Mouse (Mus musculus) granulocyte monocyte progenitor cell, adult 5-6 weeks (primary cell): ENCODE results near the gene Nek3. TPM values are rescaled to one million over a fixed set of nuclear protein-coding genes. Genes with fewer than 3 reads are reported as not detected.
"Not testable (repeated sequence)": the region's sequence is repeated elsewhere in the genome, so short reads cannot be mapped to it uniquely, and the experiment has no call there.

Source experiments
- ATAC-seq: replicated peaks from 2 replicates; pipeline ENCODE4 v1.8.0; 2016; ENCODE audit warnings: mild to moderate bottlenecking, moderate TSS enrichment, inconsistent platforms; ENCODE audit not compliant: poor library complexity, severe bottlenecking
- total RNA-seq, 2 experiments: library from RNA; stranded (forward) in 1 of 2; stranded (reverse) in 1 of 2; fragments of 200-712, 200-1000 nt in 1 of 2; fragments of >200 nt in 1 of 2; fragmentation: Nextera tagmentation in 1 of 2; gene quantifications; 2 replicates each; pipeline ENCODE4 v1.2.3; 2014 to 2017

The Nek3 gene
- total RNA-seq, 2 experiments from 2014 or later = 1.1 to 7.2 TPM

DNA sequence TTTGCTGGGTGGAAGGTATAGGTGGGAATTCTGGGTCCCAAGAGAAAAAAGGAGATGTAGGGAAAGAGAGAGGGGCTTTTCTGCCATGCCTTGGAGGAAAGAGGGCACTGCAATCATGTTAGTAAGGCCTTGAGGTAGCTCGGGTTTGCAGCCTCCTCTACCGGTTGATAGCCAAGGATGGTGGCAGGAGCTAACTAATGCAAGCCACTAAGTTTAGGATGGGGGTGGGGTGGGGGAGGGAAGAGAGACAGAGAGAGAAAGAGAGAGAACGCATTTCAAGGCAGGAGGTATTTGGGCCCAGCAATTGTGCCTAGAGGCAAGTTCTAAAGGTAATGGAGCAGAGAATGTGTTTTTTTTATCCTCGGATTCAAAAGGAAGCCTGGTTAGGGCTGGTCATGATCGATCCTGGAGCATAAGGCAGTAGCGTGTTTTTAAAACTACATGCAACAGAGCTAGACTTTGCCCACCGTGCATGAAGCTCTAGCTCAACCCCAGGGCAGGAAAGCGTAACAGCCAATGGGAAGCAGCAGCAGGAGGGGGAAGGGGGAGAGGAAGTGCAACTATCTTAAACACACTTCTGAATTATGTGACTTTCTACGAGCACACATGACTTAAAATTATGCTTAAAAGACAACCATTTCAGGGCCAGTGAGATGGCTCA lies 18.4 kb downstream of the Nek3 start:
- peak; percentile 73 for ATAC-seq

DNA sequence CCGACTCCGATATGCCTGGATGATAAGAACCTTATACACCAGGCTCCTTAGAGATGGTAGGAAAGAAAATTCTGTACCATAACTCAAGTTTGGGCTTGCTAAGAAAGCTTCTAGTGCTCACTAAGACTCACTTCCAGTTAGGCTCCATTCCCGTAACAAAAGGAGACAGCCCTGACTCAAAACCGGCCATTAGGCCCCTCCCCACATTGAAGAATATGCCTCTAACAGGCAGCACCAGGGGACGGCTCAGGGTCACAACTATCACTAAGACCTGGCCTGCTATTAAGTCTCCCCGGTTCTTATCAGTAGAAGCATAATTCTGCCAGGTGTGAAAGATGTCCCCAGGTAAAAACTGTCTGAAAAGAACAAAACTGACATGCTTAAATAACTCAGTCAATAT lies 20.4 kb downstream of the Nek3 start:
- ATAC-seq = no peak

DNA sequence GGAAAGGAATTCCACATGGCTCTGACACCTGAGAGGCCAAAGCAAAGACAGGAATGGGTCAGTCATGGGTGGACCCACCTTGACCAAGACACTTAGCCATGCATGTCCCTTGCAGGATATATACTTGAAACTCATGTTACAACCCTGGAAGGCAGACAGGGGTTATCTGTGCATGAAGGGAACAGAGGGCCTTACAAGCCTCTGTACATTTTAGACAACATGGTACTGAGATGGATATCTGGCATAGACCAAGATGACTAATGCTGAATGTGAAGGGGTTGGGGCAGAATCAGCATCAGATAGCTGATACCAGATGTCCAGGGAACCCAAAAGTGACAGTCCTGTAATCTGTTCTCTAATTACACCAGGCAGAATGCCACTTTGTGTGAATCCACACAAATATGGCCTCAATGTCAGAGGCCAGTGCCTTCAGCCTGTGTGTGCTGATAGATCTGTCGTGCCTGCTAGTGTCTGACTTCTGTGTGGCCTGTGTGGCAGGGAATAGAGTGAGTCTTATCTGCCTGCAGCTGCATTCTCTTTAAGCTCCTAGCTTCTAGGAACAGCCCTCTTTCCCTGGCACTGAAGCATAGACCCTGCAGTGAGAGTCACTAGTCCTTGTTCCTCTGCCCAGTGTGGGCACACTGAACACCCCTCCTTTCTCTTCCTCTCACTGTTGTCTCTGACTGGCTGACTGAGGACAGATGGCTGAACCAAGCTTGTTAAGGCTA lies 22.3 kb downstream of the Nek3 start:
- no peak for ATAC-seq

DNA sequence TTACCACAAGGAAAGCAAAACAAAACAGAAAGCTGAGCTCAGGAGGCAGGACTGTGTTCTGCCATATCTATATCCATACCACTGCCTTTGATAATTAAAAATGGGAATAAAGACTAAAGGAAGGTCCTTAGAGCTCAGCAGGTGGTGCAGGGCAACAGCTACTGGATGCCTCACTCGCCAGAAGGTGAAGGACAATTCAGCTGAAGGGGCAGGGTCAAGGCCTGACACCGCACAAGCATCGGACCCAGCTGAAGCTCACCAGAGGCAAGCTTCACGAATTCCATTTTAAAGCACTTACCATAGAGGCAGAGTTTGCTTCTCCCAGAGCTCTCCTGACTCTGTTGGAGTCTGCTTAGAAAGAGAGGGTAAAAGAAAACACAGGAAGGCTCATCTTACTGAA lies 23.6 kb downstream of the Nek3 start:
- no peak for ATAC-seq

DNA sequence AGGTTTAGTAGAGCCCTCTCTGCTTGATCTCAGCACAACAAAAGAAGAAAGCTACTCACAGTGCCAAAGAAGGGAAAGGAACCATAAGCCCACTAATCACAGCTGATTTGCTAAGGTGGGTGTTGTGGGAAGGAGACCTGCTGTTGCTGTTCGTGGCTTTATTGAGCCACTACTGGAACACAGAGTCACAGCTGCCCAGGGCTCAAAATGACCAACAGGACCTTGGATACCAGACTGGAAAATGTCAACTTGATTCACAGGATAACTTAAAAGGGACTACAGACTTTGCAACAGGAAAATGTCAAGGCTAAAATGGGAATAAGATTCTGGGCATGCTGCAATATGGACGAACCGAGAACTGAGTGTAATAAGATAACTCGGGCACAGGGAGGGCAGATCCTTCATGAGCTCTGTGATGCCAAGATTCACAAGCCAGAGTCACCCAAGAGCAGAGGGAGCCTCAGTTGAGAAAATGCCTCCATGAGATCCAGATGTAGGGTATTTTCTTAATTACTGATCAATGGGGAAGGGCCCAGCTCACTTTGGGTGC lies 24.3 kb downstream of the Nek3 start:
- no peak for ATAC-seq

DNA sequence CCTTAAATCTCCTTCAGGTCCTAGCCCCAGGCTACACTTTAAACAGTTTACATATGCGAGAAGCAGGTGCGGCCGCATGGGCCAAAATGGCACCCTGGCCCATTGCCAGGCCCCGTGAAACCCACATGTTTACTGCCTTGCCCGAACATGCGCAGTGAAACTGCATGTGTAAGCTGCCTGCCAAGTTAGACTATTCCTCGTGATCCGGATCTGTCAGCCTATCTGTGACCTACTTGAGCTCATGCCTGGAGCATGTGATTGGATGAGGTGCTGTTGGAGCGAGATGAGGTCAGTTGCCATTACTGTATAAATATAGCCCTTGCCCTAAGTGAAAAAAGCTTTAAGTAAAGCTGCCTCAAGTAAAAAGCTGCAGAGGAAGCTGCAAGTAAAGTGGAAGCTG lies 29.8 kb downstream of the Nek3 start:
- not testable (repeated sequence) for ATAC-seq

DNA sequence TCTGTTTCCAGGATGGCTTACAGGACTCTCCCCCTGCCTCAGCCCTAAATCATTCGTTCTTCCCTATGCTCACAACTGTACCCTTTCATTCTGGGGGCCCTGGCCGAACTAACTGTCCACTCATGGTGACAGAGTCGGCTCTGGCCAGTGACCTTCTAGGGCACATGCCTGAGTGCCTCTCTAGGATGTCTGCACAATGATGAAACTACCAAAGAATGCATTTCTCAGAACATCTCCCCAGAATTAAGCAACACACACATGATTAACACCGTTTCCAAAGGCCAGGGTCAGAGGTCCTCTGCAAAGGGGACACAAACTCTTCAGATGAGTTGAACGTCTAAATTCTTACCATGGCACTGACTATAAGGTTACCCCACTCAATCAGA lies 31.5 kb downstream of the Nek3 start:
- no peak for ATAC-seq

DNA sequence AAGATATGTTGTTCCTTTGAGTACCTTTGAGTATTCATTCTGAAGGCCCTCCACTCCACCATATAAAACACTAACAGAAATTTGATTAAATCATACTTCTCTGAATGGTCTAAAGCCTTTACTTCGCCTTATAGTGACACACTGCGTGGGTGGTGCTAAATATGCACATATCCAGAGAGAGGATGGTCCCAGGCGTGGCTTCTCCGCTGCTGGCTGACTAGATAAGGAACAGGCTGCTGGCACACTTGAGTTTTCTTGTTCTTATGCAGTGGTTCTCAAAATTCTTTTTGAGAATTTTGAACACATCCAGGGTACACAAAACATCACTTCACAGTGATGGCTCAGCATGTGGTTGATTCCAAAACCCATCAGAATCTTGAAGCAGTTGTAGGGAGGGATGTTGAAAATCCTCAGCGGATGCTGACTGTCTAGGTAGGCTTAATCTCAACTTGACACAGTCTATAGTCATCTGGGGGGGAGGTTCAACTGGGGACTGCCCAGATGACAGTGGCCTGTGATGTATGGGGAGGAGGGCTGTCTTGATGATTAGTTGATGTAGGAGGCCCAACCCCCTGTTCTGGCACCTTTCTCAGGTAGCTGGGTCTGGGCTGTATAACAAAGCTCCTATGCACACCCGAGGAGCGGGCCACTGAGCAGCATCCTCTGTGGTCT lies 32.0 kb downstream of the Nek3 start:
- ATAC-seq = no peak

DNA sequence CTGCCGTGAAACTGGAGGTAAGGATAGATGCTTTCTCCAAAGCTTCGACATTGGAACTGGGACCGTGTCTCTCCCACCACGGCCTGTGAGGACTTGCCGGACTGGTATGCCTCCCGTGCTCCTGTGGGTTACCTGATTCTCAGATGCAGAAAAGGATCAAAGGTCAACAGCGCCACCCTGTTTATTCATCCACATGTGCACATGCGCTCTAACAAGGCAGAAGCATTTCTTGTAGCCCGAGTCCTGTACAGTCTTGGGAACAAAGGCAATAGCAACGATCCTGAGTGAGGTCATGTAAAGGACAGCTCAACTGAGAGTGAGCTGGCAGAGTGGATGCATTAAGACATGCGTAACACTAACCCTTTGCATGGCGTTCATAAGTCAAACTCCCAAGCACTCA lies 34.2 kb downstream of the Nek3 start:
- ATAC-seq = no peak

DNA sequence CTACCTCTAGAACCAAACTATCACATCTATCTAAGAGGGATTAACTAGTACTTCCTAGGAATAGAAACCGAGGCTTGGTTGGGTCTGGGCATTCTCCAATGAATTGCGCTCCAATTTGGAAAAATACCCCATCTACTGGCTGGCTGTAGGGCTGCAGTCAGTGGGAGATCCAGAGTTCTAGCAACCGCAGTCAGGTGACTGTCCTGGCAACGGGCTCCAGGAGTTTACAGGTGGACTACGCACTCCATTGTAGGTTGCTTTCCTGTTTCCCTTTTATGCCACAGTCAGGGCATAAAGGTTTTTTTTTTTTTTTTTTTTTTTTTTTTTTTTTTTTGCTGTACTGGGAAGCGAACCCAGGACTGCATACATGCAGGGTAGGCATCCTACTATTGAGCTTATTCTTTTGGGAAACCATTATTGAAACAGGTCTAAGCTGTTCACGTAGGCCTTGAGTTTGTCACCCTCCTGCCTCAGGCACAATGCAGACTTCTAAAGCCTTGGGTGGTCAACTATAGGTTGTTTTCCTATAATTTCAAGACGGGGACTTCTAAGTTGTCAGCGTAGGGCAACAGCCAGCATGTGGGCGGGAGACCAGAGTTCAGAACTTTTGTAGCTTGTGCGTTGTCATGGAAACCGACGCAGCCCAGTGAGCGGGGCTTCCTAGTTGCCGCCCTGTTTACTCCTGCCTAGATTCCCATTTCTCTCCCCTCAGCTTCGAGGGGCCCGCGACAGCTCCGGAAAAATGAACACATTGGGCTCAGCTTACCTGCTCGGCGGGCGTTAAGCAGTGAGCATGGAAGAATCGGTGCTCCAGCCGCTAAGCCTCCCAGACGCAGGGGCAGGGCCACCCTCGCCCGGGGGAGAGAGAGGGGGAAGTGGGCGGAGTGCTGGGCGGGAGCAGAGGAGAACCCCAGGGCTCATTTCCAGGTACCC lies 41.7 kb downstream of the Nek3 start, which contains the start of gene Nek5:
Gene Nek5 (minus strand): TSS at position 834 of the 933 bp plus-strand sequence.
- ATAC-seq = peak; percentile 86

DNA sequence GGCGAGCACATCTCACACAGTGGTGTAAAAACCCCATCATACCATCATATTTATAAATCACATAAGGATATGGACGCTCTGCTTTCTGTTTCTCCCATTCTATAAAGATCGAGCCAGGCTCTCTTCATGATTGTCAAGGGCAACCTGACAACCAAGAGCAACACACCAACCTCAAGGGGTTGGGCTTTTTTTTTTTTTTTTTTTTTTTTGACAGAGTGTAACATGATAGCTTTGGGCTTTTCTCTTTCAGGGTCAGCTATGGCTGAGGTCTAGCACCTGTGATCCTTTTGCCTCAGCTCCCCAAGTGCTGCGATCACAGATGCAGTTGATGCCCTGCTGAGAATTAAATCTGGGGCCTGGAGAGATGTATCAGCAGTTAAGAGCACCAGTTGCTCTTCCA lies 59.2 kb downstream of the Nek3 start:
- ATAC-seq = no peak

DNA sequence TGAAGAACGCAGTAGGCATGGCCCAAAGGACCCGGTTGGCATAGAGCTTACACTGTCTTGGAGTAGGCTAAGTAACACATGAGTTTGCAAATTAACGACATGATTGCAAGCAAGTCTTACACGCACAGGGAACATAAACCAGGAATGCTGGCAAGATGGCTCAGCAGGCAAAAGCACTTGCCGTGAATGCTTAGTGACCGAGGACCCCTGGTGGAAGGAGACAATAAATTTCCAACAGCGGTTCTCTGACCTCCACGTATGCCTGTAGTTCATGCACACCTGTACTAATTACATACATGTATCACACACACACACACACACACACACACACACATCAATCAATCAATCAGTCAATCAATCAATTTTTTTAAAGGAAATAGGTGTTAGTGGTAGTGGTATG lies 74.7 kb downstream of the Nek3 start:
- ATAC-seq = no peak

DNA sequence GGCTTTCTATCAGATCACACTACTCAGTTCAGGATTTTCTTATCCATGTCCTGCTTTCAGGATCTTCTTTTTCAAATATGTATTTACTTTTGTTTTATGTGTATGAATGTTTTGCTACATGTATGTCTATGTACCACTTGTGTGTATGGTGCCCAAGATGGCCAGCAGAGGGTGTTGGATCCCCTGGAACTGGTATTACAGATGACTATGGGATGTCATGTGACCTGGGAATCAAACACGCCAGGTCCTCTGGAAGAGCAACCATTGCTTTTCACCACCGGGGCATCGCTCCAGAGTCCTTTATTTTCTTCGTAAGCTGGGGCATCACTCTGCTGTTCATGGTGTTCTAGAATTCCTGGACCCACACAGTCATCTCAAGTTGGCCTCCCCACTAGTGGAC lies 77.0 kb downstream of the Nek3 start:
- no peak for ATAC-seq

DNA sequence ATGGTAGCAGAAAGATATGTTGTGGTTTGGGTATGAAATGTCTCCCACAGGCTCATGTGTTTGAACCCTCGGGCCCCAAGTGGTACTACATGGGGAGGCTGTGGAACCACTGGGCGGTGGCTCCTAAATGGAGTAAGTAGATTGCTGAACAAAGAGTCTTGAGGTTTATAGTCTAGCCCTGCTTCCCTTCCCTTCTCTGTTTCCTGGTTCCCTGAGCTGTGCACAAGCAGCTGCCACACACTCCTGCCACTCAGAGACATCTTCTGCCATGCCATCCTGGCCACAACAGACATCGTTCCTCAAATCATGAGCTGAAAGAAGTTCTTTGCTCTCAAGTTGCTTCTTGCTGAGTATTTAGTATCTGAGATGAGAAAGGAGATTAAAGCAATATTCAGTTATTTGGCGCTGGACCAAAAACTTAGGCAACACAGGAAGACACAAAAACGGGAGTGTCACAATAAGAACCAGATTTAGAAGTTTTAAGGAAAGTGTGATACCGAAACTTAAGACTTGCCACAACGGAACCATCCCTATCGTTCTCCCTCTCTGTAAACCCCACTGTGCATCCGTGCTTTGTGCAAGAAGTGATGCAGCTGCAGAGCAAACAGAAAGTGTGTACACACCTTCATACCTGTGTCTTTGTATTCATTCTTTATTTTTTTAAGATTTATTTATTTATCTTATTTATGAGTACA lies 86.8 kb downstream of the Nek3 start:
- peak; percentile 90 for ATAC-seq

Other genes with a start within 250 kb of the Nek3 start
- not detected in 2 replicates for gene Defb15, start 233.7 kb downstream of the Nek3 start, total RNA-seq (2014; fragmentation: Nextera tagmentation)
- not detected in 2 replicates for gene Defb15, start 233.7 kb downstream of the Nek3 start, total RNA-seq (2017)
- gene Defb35, start 228.1 kb downstream of the Nek3 start, total RNA-seq (2014; fragmentation: Nextera tagmentation) = not detected in 2 replicates
- not detected in 2 replicates for gene Defb35, start 228.1 kb downstream of the Nek3 start, total RNA-seq (2017)
- gene Defb13, start 219.7 kb downstream of the Nek3 start, total RNA-seq (2014; fragmentation: Nextera tagmentation) = not detected in 2 replicates
- gene Defb13, start 219.7 kb downstream of the Nek3 start, total RNA-seq (2017) = not detected in 2 replicates
- gene Fam90a1a, start 207.7 kb downstream of the Nek3 start, total RNA-seq (2014; fragmentation: Nextera tagmentation) = not detected in 2 replicates
- gene Fam90a1a, start 207.7 kb downstream of the Nek3 start, total RNA-seq (2017) = not detected in 2 replicates
- not detected in 2 replicates for gene Ccdc70, start 196.7 kb downstream of the Nek3 start, total RNA-seq (2014; fragmentation: Nextera tagmentation)
- gene Ccdc70, start 196.7 kb downstream of the Nek3 start, total RNA-seq (2017) = not detected in 2 replicates
- 0.32 and 0.53 TPM in 2 replicates for gene Atp7b, start 106.1 kb downstream of the Nek3 start, total RNA-seq (2014; fragmentation: Nextera tagmentation)
- 0.22 and 0.31 TPM in 2 replicates for gene Atp7b, start 106.1 kb downstream of the Nek3 start, total RNA-seq (2017)
- gene Alg11, start 105.7 kb downstream of the Nek3 start, total RNA-seq (2014; fragmentation: Nextera tagmentation) = 9.6 and 11.4 TPM in 2 replicates
- 13.5 and 19.4 TPM in 2 replicates for gene Alg11, start 105.7 kb downstream of the Nek3 start, total RNA-seq (2017)
- gene Nek5, start 41.4 kb downstream of the Nek3 start, total RNA-seq (2014; fragmentation: Nextera tagmentation) = not detected in 2 replicates
- not detected in 2 replicates for gene Nek5, start 41.4 kb downstream of the Nek3 start, total RNA-seq (2017)
- gene Ckap2, start 19.4 kb upstream of the Nek3 start, total RNA-seq (2014; fragmentation: Nextera tagmentation) = 35.7 and 43.3 TPM in 2 replicates
- 32.7 and 39.6 TPM in 2 replicates for gene Ckap2, start 19.4 kb upstream of the Nek3 start, total RNA-seq (2017)
- 30.2 and 45.5 TPM in 2 replicates for gene Vps36, start 26.4 kb upstream of the Nek3 start, total RNA-seq (2014; fragmentation: Nextera tagmentation)
- 44.6 and 50.3 TPM in 2 replicates for gene Vps36, start 26.4 kb upstream of the Nek3 start, total RNA-seq (2017)
- 1.1 and 1.8 TPM in 2 replicates for gene Thsd1, start 60.9 kb upstream of the Nek3 start, total RNA-seq (2014; fragmentation: Nextera tagmentation)
- gene Thsd1, start 60.9 kb upstream of the Nek3 start, total RNA-seq (2017) = 0.86 and 1.3 TPM in 2 replicates
- not detected in 2 replicates for gene Tpte, start 117.0 kb upstream of the Nek3 start, total RNA-seq (2014; fragmentation: Nextera tagmentation)
- not detected in 2 replicates for gene Tpte, start 117.0 kb upstream of the Nek3 start, total RNA-seq (2017)
- 11.1 and 11.4 TPM in 2 replicates for gene Slc25a15, start 232.2 kb upstream of the Nek3 start, total RNA-seq (2014; fragmentation: Nextera tagmentation)
- 10.3 and 12.2 TPM in 2 replicates for gene Slc25a15, start 232.2 kb upstream of the Nek3 start, total RNA-seq (2017)
- 20.7 and 23.4 TPM in 2 replicates for gene Mrps31, start 244.9 kb upstream of the Nek3 start, total RNA-seq (2014; fragmentation: Nextera tagmentation)
- 31.5 and 33.9 TPM in 2 replicates for gene Mrps31, start 244.9 kb upstream of the Nek3 start, total RNA-seq (2017)